Mouse (Mus musculus): ENCODE measurements around the gene Fstl3. TPM values are rescaled to one million over a fixed set of nuclear protein-coding genes. Genes with fewer than 3 reads are reported as not detected.

Fstl3 gene
- polyA plus RNA-seq, 1 experiment from 2014 or later, result 7.5 TPM

- no peaks in the 10 kb centered on the region for H3K27me3 ChIP-seq
- H3K4me1 ChIP-seq, result peaks cover 36% of the 10 kb centered on the region
- no peak overlapping the region for H3K27ac ChIP-seq
- no peaks in the 10 kb centered on the region for H3K9me3 ChIP-seq
- H3K4me3 ChIP-seq, result no peak overlapping the region; the same call in 1 of the 2 replicates
- peak overlapping the region; percentile 18; the same call in 1 of the 2 replicates for H3K4me2 ChIP-seq
- WGBS, result 78% methylated on average over 7 of the region's 7 CpGs
- H3K9ac ChIP-seq, result peak overlapping the region; percentile 51
- no peak for ATAC-seq (ENCODE audit: insufficient number of reproducible peaks, insufficient read depth, low FRiP score, low TSS enrichment, low read depth)
- H3K36me3 ChIP-seq, result peaks cover 32% of the 10 kb centered on the region
Measured at GRCm38 (mm10) chr10:79764234-79764633, 12.8 kb upstream of the Fstl3 start.

- H3K9ac ChIP-seq, result peak overlapping the region; percentile 97
- no peaks in the 10 kb centered on the region for H3K9me3 ChIP-seq
- peaks cover 2% of the 10 kb centered on the region; the same call in 1 of the 2 replicates for H3K27me3 ChIP-seq
- no peak overlapping the region for H3K27ac ChIP-seq
- peaks cover 36% of the 10 kb centered on the region for H3K4me1 ChIP-seq
- H3K4me2 ChIP-seq, result peak overlapping the region; percentile 86
- H3K4me3 ChIP-seq, result peak overlapping the region; percentile 94
- peaks cover 24% of the 10 kb centered on the region for H3K36me3 ChIP-seq
- 74% methylated on average over 2 of the region's 2 CpGs for WGBS
- no peak for ATAC-seq (ENCODE audit: insufficient number of reproducible peaks, insufficient read depth, low FRiP score, low TSS enrichment, low read depth)
Measured at GRCm38 (mm10) chr10:79765228-79765745, 11.8 kb upstream of the Fstl3 start.

GRCm38 (mm10) chr10:79766001-79766507 is 11.0 kb upstream of the Fstl3 start:
- 8% methylated on average over 16 of the region's 16 CpGs for WGBS

GRCm38 (mm10) chr10:79766508-79767325 is 10.4 kb upstream of the Fstl3 start, which contains the start of gene Rnf126:
TSS of gene Rnf126 (minus strand) at chr10:79766952.
- Histone ChIP-seq H3K4me1 (peaks cover 36% of the 10 kb centered on the region), H3K36me3 (peaks cover 9% of the 10 kb centered on the region), H3K9me3 (no peaks in the 10 kb centered on the region), H3K27me3 (peaks cover 9% of the 10 kb centered on the region), H3K9ac (peak within 1 kb of the TSS; percentile 97), H3K27ac (peak within 1 kb of the TSS; percentile 91), H3K4me2 (peak within 1 kb of the TSS; percentile 86), H3K4me3 (peak within 1 kb of the TSS; percentile 94)
- under 1% methylated on average over 93 of the region's 101 CpGs for WGBS
- peak; percentile 82 for ATAC-seq (ENCODE audit: insufficient number of reproducible peaks, insufficient read depth, low FRiP score, low TSS enrichment, low read depth)

More at GRCm38 (mm10) chr10:79766001-79766507, 11.0 kb upstream of the Fstl3 start:
- H3K27me3 ChIP-seq, result peaks cover 9% of the 10 kb centered on the region
- H3K9me3 ChIP-seq, result no peaks in the 10 kb centered on the region
- H3K4me1 ChIP-seq, result peaks cover 36% of the 10 kb centered on the region
- peak overlapping the region; percentile 94 for H3K4me3 ChIP-seq
- H3K9ac ChIP-seq, result peak overlapping the region; percentile 97
- H3K27ac ChIP-seq, result peak overlapping the region; percentile 91
- ATAC-seq (ENCODE audit: insufficient number of reproducible peaks, insufficient read depth, low FRiP score, low TSS enrichment, low read depth), result no peak
- H3K36me3 ChIP-seq, result peaks cover 16% of the 10 kb centered on the region
- H3K4me2 ChIP-seq, result peak overlapping the region; percentile 86

- 11% methylated on average over 40 of the region's 40 CpGs for WGBS
- peaks cover under 1% of the 10 kb centered on the region; the same call in 1 of the 2 replicates for H3K36me3 ChIP-seq
- peak overlapping the region; percentile 86 for H3K4me2 ChIP-seq
- peaks cover 9% of the 10 kb centered on the region for H3K27me3 ChIP-seq
- H3K9me3 ChIP-seq, result peaks cover 6% of the 10 kb centered on the region; the same call in 1 of the 2 replicates
- peaks cover 36% of the 10 kb centered on the region for H3K4me1 ChIP-seq
- peak overlapping the region; percentile 94 for H3K4me3 ChIP-seq
- peak overlapping the region; percentile 97 for H3K9ac ChIP-seq
- H3K27ac ChIP-seq, result peak overlapping the region; percentile 91
- ATAC-seq (ENCODE audit: insufficient number of reproducible peaks, insufficient read depth, low FRiP score, low TSS enrichment, low read depth), result peak; percentile 78
Measured at GRCm38 (mm10) chr10:79767372-79768244, 9.5 kb upstream of the Fstl3 start.

- Histone ChIP-seq H3K4me1 (peaks cover 36% of the 10 kb centered on the region), H3K9me3 (peaks cover 7% of the 10 kb centered on the region; the same call in 1 of the 2 replicates), H3K4me3 (peak overlapping the region; percentile 94), H3K27ac (0 out of 2 replicates have a peak overlapping the region, but pooled peaks have one; percentile 48), H3K4me2 (peak overlapping the region; percentile 86), H3K36me3 (no peaks in the 10 kb centered on the region), H3K9ac (no peak overlapping the region), H3K27me3 (peaks cover 9% of the 10 kb centered on the region)
- WGBS, result under 1% methylated on average over 5 of the region's 5 CpGs
- no peak for ATAC-seq (ENCODE audit: insufficient number of reproducible peaks, insufficient read depth, low FRiP score, low TSS enrichment, low read depth)
Measured at GRCm38 (mm10) chr10:79768400-79768799, 8.7 kb upstream of the Fstl3 start.

- Histone ChIP-seq H3K9ac (no peak overlapping the region), H3K4me2 (no peak overlapping the region), H3K9me3 (peaks cover 7% of the 10 kb centered on the region; the same call in 1 of the 2 replicates), H3K36me3 (no peaks in the 10 kb centered on the region), H3K27me3 (peaks cover 9% of the 10 kb centered on the region), H3K27ac (no peak overlapping the region), H3K4me3 (no peak overlapping the region), H3K4me1 (peaks cover 29% of the 10 kb centered on the region)
- 45% methylated on average over 4 of the region's 4 CpGs for WGBS
- no peak for ATAC-seq (ENCODE audit: insufficient number of reproducible peaks, insufficient read depth, low FRiP score, low TSS enrichment, low read depth)
Measured at GRCm38 (mm10) chr10:79769329-79769728, 7.7 kb upstream of the Fstl3 start.

- no peak overlapping the region for H3K27ac ChIP-seq
- H3K36me3 ChIP-seq, result no peaks in the 10 kb centered on the region
- peaks cover 19% of the 10 kb centered on the region for H3K4me1 ChIP-seq
- no peak for ATAC-seq (ENCODE audit: insufficient number of reproducible peaks, insufficient read depth, low FRiP score, low TSS enrichment, low read depth)
- peaks cover 7% of the 10 kb centered on the region; the same call in 1 of the 2 replicates for H3K9me3 ChIP-seq
- H3K27me3 ChIP-seq, result peaks cover 9% of the 10 kb centered on the region
- no peak overlapping the region for H3K4me2 ChIP-seq
- H3K9ac ChIP-seq, result no peak overlapping the region
- H3K4me3 ChIP-seq, result no peak overlapping the region
- 94% methylated on average over 3 of the region's 3 CpGs for WGBS
Measured at GRCm38 (mm10) chr10:79772320-79772719, 4.8 kb upstream of the Fstl3 start.

- Histone ChIP-seq H3K27ac (no peak overlapping the region), H3K27me3 (peaks cover 14% of the 10 kb centered on the region), H3K4me2 (no peak overlapping the region), H3K4me3 (no peak overlapping the region), H3K36me3 (no peaks in the 10 kb centered on the region), H3K4me1 (peaks cover 21% of the 10 kb centered on the region), H3K9me3 (peaks cover 7% of the 10 kb centered on the region; the same call in 1 of the 2 replicates), H3K9ac (no peak overlapping the region)
- no peak for ATAC-seq (ENCODE audit: insufficient number of reproducible peaks, insufficient read depth, low FRiP score, low TSS enrichment, low read depth)
- WGBS, result 90% methylated on average over 2 of the region's 2 CpGs
Measured at GRCm38 (mm10) chr10:79773208-79773607, 3.9 kb upstream of the Fstl3 start.

GRCm38 (mm10) chr10:79774486-79775279 is 2.4 kb upstream of the Fstl3 start:
- no peak overlapping the region for H3K27ac ChIP-seq
- H3K36me3 ChIP-seq, result no peaks in the 10 kb centered on the region
- H3K4me1 ChIP-seq, result peaks cover 25% of the 10 kb centered on the region
- ATAC-seq (ENCODE audit: insufficient number of reproducible peaks, insufficient read depth, low FRiP score, low TSS enrichment, low read depth), result no peak
- no peak overlapping the region for H3K4me3 ChIP-seq
- H3K4me2 ChIP-seq, result no peak overlapping the region
- H3K9me3 ChIP-seq, result peaks cover 7% of the 10 kb centered on the region; the same call in 1 of the 2 replicates
- 66% methylated on average over 5 of the region's 5 CpGs for WGBS
- H3K9ac ChIP-seq, result no peak overlapping the region
- H3K27me3 ChIP-seq, result peaks cover 29% of the 10 kb centered on the region
